Mouse (Mus musculus) v-Abl transformed pro-B cells (cell line): ENCODE measurements around the gene Wnt9a.

Source experiments
- in situ Hi-C, 2 experiments: fragments of 400-800 bp; cut with MboI; formaldehyde crosslinking; loops; one replicate each; pipeline ENCODE4 v1.15.1; 2025; ENCODE audit not compliant: unreplicated experiment in 2 of 2

The Wnt9a gene

DNA sequence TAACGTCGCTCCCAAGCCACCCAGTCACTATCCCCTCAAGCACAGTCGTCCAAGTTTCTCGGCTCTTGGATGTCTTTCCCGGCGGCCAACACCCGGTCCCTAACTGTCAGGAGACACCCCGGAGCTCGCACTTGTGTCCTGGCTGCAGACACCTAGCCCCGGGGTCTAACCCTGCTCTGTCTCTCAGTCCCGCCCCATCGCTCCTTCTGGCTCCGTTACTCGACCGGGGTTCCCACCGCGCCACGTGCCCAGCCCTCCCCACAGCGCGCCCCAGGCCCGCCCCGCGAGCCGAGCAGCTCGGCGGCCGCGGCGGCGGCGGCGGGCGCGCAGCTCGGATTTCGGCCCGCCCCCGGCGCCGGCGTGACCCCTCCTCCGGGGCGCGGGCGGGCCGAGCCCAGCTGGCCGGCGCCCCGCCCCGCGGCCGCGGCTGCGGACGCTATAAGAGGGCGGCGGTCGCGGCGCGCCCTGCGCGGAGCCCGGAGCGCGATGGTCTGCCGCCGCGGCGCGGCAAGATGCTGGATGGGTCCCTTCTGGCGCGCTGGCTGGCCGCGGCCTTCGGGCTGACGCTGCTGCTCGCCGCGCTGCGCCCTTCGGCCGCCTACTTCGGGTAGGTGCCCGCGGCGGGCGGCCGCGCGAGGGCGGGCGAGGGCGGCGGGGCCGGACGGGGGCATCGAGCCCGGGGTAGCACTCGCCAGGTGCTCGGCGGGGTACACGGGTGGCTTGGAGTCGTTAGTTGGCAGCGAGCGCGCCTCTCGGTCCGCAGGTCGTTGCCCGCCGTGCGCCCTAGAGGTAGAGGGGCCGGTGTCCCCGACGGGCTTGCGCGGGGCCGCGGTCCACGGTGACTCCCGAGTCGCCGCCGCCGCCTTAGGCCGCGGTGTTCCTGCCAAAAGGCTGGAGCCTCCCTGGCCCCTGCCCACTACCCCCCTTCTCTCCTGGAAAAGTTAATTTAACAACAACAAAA is at the start of gene Wnt9a:
Wnt9a (plus strand) TSS at position 468 of the 961 bp plus-strand sequence.
- in situ Hi-C loops = loop anchor here (5.0 to 25.0 kb wide), 4 partner anchors 121 to 438 kb away; no protein-coding TSS in a partner anchor

DNA sequence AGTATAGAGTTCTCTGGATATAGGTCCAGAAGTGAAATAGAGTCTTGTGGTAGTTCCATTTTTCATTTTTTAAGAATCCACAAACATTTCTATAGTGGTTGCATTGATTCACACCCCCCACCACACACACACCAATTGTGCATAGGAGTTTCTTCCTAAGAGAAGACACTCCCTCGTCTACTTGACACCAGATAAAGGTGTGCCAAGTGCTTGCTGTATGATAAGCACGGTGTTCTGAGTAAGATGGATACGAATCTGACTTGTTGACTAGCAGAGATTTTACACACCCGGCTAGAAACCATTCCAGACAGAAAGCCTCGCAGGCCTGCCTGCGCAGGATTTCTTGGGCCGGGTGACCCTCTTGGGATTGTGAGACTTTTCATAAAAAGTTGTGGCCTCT is 47.1 kb upstream of the Wnt9a start:
- in situ Hi-C loops = loop anchor here in 1 of 2 experiments (25.0 kb wide), 1 partner anchor 847 kb away; the partner anchor contains the start of gene 1810065E05Rik

DNA sequence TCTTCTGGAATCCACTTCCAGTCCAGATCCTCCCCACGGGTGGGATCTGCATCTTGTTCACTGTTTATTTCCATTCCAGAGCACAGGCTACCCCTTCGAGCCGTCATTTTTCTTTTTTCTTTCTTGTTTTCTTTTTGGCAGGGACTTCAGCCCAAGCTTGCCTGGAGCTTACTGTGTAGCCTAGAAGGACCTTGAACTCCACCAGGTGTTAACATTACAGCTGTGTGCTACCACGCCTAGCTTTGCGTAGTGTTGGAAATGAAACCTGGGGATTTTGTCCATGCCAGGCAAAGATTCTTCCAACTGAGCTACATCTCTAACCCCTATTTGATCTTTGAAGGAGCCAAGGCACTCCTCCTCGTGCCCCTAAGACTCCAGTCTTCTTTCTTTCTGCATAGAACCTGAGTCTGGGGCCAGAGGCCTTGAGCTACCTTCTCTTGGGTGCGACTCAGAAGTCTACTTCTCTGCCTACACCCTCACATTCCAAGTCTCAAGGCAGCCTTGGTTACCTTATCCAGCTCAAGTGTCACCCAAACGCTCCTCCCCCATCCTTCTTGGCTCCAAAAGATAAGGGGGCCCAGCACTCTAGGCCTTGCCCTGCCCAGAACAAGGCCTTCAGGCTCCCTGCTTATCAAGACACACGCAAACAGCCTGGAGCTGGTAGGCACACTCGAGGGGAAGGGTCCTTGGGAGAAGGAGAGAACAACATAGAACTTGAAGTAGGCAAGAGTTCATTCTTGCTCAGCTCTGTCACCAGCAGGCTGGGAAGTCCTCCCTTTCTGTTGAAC is 45.8 kb upstream of the Wnt9a start:
- in situ Hi-C loops = loop anchor here in 1 of 2 experiments (25.0 kb wide), 1 partner anchor 849 kb away; the partner anchor contains the start of gene 1810065E05Rik

DNA sequence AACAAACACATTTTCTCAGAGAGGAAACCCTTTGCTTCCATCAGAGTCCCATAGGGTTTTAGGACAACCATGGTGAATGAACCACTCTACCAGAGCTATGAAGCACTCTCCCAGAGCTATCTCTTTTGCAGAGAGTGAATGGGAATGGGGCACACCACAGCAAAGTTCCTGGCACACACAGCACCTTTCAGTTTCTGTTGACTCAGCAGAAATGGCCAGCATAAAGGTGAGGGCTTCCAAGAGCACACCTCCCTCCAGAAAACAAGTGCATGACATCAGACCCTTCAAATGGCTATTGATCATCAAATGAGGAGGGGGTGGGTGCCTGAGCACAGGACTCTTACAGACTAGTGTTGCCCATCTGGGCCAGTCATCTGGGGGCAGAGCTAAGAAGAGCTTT is 44.4 kb upstream of the Wnt9a start:
- in situ Hi-C loops = loop anchor here in 1 of 2 experiments (25.0 kb wide), 1 partner anchor 850 kb away; the partner anchor contains the start of gene 1810065E05Rik

DNA sequence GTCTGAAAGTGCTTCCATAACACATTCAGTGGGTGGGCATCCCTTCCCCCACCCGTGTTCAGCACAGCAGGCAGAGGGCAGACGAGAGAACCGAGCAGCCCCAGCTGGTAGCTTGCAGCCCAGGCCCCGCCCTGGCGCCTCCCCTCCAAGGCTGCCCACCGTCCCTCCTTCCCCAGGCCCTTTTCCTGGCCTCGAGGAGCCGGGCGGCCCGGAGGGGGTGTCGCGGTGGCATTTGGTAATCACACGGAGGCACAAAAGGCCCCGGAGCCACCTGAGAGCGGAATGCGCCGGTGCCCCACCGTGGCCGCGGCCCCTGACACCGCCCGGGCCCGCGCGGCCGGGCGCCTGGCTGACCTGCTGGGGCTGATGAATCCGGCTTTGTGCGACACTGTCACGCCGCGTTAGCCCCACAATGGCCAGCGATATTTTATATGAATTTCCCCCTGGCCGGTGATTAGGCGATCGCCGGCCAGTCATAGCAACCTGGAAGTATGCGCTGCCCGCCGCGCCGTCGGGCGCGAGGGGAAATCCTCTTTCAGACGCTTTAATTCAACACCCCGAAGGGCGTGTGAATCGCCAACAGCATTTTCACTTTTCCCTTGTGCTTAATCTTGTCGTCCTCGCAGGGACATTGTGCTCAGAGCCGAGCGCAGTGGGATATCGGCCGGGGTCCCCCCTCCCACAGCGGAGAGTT is 42.7 kb upstream of the Wnt9a start:
- in situ Hi-C loops = loop anchor here in 1 of 2 experiments (25.0 kb wide), 1 partner anchor 852 kb away; the partner anchor contains the start of gene 1810065E05Rik

DNA sequence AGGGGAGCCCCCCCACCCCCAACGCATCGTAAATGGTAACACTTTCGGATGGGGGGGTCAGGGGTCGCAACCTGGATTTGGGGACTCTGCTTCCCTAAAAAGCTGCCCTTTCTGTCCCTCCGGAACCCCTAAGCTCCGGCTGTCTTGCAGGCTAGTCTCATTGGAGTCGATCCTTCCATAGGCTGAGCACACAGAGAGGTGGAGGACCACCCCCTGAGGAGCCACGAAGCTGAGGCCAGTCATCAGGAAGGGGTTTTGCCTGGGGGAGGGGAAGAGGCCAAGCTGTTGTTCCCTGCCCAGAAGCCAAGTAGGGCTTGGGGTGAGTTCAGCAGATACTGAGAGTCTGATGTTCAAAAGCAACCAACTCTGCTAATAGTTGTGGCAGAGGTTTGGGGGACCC is 42.1 kb upstream of the Wnt9a start:
- in situ Hi-C loops = loop anchor here in 1 of 2 experiments (25.0 kb wide), 1 partner anchor 852 kb away; the partner anchor contains the start of gene 1810065E05Rik

DNA sequence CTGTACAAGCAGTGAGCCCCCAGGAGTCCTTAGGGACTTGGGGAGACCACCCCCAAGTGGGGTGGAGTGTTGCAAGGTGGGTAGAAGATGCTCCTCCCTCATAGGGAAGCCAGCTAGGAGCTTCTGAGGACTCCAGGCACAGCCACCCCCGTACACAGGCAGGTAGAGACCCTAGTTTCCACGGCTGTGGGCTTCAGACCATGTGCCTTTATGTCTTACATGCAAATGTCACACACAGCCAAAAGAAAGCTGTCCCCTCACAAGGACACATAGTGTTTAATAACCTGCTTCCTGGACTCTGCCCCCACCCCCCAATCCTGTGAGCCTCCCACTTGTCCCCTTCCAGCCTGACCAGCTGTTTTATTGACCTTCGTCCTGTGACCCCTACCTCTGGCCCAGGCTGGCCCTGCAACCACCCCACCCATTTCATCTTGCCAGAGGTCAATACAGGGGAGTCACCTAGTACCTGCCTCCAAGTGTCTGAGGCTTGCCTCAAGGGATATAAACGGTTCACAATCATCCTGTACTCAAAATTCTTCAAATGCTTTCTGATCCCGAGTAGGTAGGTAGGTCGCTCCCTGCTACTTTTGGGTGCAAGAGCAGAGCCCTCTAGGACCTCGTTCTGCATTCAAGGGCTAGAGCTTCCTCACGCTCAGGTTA is 41.4 kb upstream of the Wnt9a start:
- in situ Hi-C loops = loop anchor here in 1 of 2 experiments (25.0 kb wide), 1 partner anchor 853 kb away; the partner anchor contains the start of gene 1810065E05Rik

DNA sequence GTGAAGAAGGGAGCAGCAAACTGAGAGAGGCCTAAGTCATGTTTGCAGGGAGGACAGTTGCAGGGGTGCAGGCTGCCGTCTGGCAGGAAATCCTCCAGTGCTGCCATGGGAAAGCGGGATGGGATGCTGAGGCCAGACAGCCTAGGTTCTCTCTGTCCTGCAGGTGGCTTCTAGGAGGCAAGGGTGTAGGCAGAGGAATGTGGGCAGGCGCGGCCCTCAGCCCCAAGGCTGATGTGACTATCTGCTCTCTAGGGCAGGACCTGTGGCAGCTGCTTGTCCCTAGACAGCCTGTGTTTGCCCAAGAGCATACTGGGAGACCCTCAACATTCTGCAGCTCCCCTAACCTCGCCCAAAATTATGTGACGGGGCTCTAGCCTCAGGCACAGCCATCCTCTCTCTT is 40.0 kb upstream of the Wnt9a start:
- in situ Hi-C loops = loop anchor here in 1 of 2 experiments (25.0 kb wide), 1 partner anchor 854 kb away; the partner anchor contains the start of gene 1810065E05Rik

DNA sequence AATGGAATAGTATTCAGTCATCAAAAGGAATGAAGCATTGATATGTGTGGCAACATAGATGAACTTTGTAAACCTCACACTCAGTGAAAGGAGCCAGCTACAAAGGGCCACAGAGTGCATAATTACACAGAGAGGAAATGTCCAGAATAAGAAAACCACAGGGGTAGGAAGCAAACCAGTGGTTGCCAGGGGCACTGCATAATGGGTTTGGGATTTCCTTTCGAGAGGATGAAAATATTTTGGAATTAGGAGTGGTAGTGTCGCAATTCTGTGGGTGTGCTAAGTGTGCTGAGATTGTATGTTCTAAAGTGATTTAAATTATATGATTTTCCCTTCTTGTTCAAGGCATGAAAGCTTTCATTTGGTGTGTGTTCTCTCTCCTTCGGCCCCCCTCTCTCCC is 32.5 kb upstream of the Wnt9a start:
- in situ Hi-C loops = loop anchor here in 1 of 2 experiments (25.0 kb wide), 1 partner anchor 862 kb away; the partner anchor contains the start of gene 1810065E05Rik

DNA sequence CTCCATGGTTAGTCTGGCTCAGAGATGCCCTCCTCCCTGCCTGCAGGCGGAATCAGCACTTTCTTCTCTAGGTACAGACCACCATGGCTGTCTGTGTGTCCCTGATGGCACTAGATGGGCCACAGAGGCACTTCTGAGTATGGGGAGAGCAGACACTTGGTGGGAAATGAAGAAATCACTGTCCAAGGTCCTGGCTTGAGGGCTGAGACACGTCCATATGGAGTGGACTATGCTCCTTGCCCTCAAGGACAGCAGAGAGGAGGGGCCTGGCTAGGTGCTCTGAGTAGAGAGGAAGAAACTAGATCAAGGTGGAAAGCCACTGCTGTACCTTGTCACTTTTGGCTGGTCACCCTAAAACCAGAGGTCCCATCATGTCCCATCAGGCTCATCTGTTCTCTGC is 29.9 kb upstream of the Wnt9a start:
- in situ Hi-C loops = loop anchor here in 1 of 2 experiments (5.0 to 25.0 kb wide), 2 partner anchors 35 to 865 kb away; partner anchors contain the start of gene 1810065E05Rik

DNA sequence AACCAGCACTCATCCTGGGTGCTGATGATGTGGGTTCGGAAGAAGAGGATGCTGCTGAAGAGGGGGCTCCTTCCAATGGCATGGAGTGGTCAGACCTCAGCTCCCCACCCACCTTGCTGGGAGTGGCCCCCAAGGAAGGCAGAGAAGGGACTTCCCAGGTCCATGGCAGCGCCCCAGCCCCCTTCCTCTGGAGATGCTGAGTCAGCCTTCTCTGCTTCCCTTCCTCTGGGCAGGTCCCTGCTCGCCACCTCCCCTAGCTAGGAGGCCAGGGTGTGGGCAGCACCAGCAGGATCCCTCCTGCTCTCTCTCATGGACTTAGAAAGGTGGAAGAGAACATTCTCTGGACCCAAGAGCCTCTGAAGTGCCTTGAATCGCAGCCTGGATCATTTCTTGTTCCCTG is 28.7 kb upstream of the Wnt9a start:
- in situ Hi-C loops = loop anchor here in 1 of 2 experiments (5.0 to 25.0 kb wide), 2 partner anchors 36 to 866 kb away; partner anchors contain the start of gene 1810065E05Rik

DNA sequence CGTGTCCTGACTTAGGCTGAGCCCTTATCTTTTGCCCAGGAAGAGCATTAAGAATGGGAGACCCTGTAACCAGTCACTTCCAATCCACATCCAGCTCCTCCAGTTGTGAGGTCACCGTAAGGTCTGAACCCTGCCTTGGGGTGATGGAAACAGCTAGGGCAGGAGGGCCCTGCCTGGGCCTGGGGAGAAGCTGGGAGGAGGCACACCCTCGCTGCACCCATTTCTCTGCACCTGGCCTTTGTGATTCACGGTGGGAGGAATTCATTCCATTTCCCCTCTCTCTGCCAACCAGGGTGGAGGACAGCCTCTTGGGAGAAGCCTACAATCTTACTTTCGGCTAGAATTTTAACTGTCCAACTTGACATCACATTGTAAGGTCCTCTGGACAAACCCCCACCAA is 24.6 kb upstream of the Wnt9a start:
- in situ Hi-C loops = loop anchor here in 1 of 2 experiments (25.0 kb wide), 1 partner anchor 870 kb away; the partner anchor contains the start of gene 1810065E05Rik

DNA sequence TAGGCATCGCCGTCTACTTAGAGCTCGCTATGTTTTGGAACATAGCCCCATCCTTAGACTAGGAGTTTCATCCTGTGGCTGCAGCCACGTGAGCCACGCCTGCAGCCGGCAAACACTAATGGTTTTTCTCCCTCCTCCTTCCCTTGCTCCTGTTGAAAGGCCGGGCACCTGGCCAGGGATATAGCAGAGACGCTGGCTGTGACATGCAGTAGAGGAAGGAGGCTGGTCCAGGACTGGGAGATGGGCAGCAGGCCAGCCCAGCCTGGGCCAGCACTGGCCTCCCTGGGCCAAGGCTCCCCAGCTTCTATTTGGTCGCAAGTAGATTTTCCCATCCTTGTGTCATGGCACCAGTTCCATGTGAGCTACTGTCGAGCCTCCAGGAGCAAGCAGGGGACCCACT is 23.8 kb upstream of the Wnt9a start:
- in situ Hi-C loops = loop anchor here in 1 of 2 experiments (25.0 kb wide), 1 partner anchor 871 kb away; the partner anchor contains the start of gene 1810065E05Rik

DNA sequence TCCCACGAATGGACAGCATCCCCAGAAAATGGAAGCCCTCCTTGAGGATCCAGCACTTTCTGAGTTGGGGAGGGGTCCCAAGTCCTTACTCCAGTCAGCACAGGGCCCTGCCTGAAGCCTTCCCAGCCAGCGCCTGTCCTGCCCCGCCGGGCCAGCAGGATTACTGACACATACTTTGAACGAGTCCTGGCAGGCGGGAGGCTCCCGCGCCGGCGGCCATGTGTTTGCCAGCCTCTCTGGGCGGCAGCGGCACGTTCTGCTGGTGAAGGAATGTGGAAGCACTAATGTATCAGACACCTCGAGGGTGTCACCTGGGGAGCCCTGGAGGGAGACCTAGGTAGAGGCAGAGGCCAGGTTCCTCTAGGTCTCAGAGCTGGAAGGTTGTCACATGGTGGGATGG is 22.6 kb upstream of the Wnt9a start:
- in situ Hi-C loops = loop anchor here in 1 of 2 experiments (25.0 kb wide), 1 partner anchor 872 kb away; the partner anchor contains the start of gene 1810065E05Rik

DNA sequence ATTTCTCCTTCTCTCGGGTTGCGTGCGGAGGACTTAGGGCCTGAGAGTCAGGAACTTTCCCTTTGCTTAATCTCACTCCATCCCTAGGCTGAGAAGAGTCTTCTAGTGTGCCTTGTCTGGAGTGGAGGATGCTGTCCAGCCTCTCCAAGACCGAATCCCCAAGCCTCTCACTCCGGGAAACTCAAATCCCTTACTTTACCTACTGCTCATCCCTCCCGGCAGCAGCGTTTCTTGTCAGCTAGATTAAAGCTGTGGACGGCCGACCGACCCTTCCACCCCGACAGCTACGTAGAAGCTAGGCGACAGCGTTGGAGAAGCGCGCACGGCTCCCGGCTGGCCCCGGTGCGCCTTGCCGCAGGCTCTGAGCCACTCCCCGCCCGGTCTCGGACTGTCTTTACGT is 17.0 kb upstream of the Wnt9a start:
- in situ Hi-C loops = loop anchor here in 1 of 2 experiments (5.0 to 25.0 kb wide), 2 partner anchors 187 to 877 kb away; partner anchors contain the start of gene 1810065E05Rik

DNA sequence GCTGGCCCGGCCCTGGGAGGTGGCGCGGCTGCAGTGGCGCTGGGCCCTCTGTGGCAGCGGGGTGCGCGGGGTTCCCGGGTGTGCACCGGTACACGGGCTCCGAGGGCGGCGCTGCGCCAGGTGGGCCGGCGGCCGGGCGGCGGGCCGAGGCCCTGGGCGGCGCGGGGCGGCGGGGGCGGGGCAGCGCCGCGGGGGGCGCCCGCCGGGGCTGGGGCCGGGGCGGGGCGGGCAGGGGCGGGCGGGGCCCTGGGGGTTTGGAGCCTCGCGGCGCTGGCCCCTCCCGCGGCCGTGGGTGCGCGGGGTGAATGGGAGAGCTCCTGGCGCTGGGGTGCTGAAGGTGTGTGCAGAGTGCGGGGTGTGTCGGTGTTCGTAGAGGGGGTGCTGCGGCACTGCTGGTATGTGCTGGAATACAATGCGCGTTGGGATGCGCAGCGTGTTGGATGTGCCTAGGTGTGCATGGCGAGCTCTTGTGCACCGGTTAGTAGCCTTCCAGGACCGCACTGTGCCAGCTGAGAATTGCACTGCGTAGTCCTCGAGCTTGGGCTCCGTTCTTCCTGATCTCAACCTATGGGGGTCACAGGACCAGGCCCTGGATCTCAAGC is 15.9 kb upstream of the Wnt9a start, which contains the start of gene Wnt3a:
Wnt3a (minus strand) TSS at position 51 of the 602 bp plus-strand sequence.
- in situ Hi-C loops = loop anchor here in 1 of 2 experiments (5.0 to 25.0 kb wide), 2 partner anchors 189 to 879 kb away; partner anchors contain the start of gene 1810065E05Rik

DNA sequence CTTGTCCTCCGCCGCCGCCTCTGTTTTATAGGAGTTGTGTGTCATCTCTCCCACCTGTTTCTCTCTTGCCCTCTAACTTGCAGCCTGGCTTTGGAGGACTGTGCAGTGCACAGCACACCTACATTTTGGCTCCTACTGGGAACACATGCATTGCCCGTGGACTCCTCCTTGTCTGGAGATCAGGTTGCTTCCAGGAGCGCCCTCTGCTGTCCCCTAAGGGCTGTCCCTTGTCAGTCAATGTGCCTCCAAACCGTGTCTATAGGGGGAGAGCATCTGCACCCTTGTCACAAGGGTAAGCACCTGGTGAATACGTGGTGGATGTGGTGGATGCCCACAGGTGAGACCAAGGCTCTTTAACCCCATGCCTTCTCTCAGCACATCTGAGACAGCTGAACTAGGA is 13.1 kb upstream of the Wnt9a start:
- in situ Hi-C loops = loop anchor here in 1 of 2 experiments (5.0 to 25.0 kb wide), 2 partner anchors 191 to 881 kb away; partner anchors contain the start of gene 1810065E05Rik

DNA sequence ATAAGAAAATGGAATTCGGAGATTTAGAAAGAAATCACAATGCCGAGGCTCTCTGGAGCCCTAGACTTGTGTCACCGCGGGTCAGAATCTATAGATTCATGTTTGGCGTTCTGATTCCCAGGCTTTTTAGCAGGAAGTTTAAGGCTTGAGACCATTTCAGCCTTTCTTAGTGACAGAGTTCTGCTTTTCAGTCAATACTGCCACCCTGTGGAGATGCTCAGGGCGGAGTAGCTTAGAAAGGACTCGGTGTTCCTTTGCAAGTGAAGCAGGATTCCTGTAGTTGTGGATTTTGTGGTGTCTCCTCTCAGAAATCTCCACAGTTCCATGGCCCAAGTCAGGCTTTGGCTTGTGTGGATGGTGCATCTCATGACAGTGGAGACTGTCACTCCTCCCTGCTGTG is 8.8 kb upstream of the Wnt9a start:
- in situ Hi-C loops = loop anchor here (5.0 to 25.0 kb wide), 3 partner anchors 66 to 886 kb away; partner anchors contain the start of gene 1810065E05Rik (in 1 of the 2)
